Mouse (Mus musculus): Measurements from ENCODE around the gene Casc1.
"Not testable (repeated sequence)": the region's sequence is repeated elsewhere in the genome, so short reads cannot be mapped to it uniquely, and the experiment has no call there.

Gene Casc1

GRCm38 (mm10) chr6:145136831-145137230, 74.0 kb downstream of the Casc1 start:
- no peak for DNase-seq (ENCODE audit: low read depth)

DNA sequence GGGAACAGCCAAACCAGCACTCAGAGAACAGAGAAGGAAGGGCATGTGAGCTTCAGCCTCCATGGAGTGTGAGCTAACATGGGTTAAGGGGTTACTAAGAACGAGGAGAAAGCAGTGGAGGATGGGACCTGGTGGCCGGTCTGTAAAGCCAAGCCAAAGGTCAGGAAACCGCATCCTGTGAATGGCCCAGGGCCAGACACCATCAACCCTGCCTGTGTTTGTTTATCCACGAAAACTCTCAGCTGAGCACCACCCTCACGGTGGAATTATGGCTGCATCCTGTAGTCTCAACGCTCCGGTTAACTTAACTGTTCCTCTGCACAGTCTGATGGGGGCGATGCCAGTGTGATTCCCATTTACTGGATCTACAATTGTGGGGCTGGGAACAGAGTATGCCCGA, 75.0 kb downstream of the Casc1 start:
- no peak for DNase-seq (ENCODE audit: low read depth)

DNA sequence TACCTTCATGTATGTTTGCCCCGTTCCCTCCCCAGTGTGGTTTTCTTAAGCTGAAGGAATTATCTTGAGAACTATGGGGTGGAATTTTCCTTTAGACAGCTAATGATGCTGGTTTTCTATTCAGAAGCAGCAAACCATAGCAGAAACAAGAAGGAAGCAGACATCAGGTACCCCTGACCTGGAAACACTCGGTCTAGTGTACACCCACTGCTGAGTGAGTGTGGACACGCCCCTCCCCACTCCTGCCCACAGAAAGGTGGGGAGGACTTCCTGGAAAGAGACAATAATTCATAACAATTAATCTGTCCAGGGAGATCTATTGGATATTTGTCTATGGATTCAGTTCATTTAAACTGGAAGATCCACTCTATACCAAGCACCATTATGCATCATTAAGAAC, 75.5 kb downstream of the Casc1 start:
- DNase-seq (ENCODE audit: low read depth) = no peak

- DNase-seq (ENCODE audit: low read depth) = not testable (repeated sequence)
Observed at GRCm38 (mm10) chr6:145132969-145133368, 77.8 kb downstream of the Casc1 start.

- DNase-seq (ENCODE audit: low read depth) = no peak
Observed at GRCm38 (mm10) chr6:145131991-145132390, 78.8 kb downstream of the Casc1 start.

- no peak for DNase-seq (ENCODE audit: low read depth)
Observed at GRCm38 (mm10) chr6:145129563-145129962, 81.2 kb downstream of the Casc1 start.

GRCm38 (mm10) chr6:145127652-145128051, 83.2 kb downstream of the Casc1 start:
- DNase-seq (ENCODE audit: low read depth) = no peak

DNA sequence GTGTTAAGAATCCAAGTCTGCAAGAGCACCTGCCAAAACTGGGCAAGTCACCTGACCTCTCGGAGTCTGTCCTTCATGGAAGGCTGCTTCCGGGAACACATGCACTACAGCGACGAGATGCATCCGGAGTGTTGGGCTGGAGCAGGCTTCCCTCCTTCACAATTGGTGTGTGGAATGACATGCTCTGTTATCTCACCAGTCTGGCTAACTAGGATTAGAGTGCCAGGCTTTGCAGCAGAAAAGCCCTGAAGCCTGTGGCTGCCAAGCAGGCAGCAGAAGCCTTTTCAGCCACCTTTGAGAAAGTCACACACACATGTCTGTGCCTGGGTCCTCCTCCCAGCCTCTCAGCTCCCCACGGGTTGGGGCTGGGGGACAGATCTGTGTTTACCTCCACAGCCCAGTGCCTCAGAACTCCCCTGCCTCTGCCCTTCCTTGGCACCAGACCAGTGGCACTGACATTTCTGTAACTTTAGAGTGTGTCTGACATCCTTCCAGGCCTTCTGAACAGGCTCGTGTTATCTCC, 85.2 kb downstream of the Casc1 start:
- DNase-seq (ENCODE audit: low read depth) = no peak

Measured in induced T-regulatory cell, adult 2 months (primary cell).